Mouse (Mus musculus): Measurements from ENCODE around the gene Hist2h2ab. TPM values are rescaled to one million over a fixed set of nuclear protein-coding genes. Genes with fewer than 3 reads are reported as not detected.
A peak's percentile ranks its signal among the peaks of the same experiment; 100 is the strongest.

The Hist2h2ab gene
- total RNA-seq, 2 experiments from 2014 or later: 8.4 to 256 TPM

- ATAC-seq (replicated peaks; ENCODE audit: low FRiP score, poor library complexity, severe bottlenecking): no peak
These were observed 15.2 kb downstream of the Hist2h2ab start for GRCm38 (mm10) chr3:96234914-96235313.

GRCm38 (mm10) chr3:96235836-96236235 is 16.2 kb downstream of the Hist2h2ab start:
- no peak for ATAC-seq (replicated peaks; ENCODE audit: low FRiP score, poor library complexity, severe bottlenecking)

- no peak for ATAC-seq (replicated peaks; ENCODE audit: low FRiP score, poor library complexity, severe bottlenecking)
These were observed 17.2 kb downstream of the Hist2h2ab start for GRCm38 (mm10) chr3:96236834-96237334.

GRCm38 (mm10) chr3:96237335-96237903 is 17.8 kb downstream of the Hist2h2ab start:
- ATAC-seq (replicated peaks; ENCODE audit: low FRiP score, poor library complexity, severe bottlenecking): no peak

- ATAC-seq (replicated peaks; ENCODE audit: low FRiP score, poor library complexity, severe bottlenecking): peak; percentile 8
These were observed 18.3 kb downstream of the Hist2h2ab start for GRCm38 (mm10) chr3:96237904-96238511.

- ATAC-seq (replicated peaks; ENCODE audit: low FRiP score, poor library complexity, severe bottlenecking): peak; percentile 68
These were observed 19.5 kb downstream of the Hist2h2ab start, which contains the start of gene Hist2h3c2 for GRCm38 (mm10) chr3:96238954-96239793. Gene Hist2h3c2, minus strand, starts transcription at chr3:96239127.

GRCm38 (mm10) chr3:96239949-96240798 is 20.5 kb downstream of the Hist2h2ab start, which contains the start of gene Hist2h2aa2:
Gene Hist2h2aa2, minus strand, starts transcription at chr3:96240276.
- ATAC-seq (replicated peaks; ENCODE audit: low FRiP score, poor library complexity, severe bottlenecking): peak; percentile 53

GRCm38 (mm10) chr3:96240799-96241197 is 21.1 kb downstream of the Hist2h2ab start:
- no peak for ATAC-seq (replicated peaks; ENCODE audit: low FRiP score, poor library complexity, severe bottlenecking)

GRCm38 (mm10) chr3:96243921-96244572 is 24.4 kb downstream of the Hist2h2ab start:
- no peak for ATAC-seq (replicated peaks; ENCODE audit: low FRiP score, poor library complexity, severe bottlenecking)

- ATAC-seq (replicated peaks; ENCODE audit: low FRiP score, poor library complexity, severe bottlenecking): peak; percentile 55
These were observed 25.6 kb downstream of the Hist2h2ab start, which contains the start of gene Hist2h2aa1 for GRCm38 (mm10) chr3:96245003-96245886. Gene Hist2h2aa1, plus strand, starts transcription at chr3:96245497.

GRCm38 (mm10) chr3:96246018-96246417 is 26.4 kb downstream of the Hist2h2ab start:
- peak; percentile 58 for ATAC-seq (replicated peaks; ENCODE audit: low FRiP score, poor library complexity, severe bottlenecking)

- peak; percentile 67 for ATAC-seq (replicated peaks; ENCODE audit: low FRiP score, poor library complexity, severe bottlenecking)
These were observed 26.8 kb downstream of the Hist2h2ab start, which contains the start of gene Hist2h3c1 for GRCm38 (mm10) chr3:96246427-96246856. Gene Hist2h3c1, plus strand, starts transcription at chr3:96246685.

GRCm38 (mm10) chr3:96247356-96248140 is 27.9 kb downstream of the Hist2h2ab start:
- no peak for ATAC-seq (replicated peaks; ENCODE audit: low FRiP score, poor library complexity, severe bottlenecking)

- no peak for ATAC-seq (replicated peaks; ENCODE audit: low FRiP score, poor library complexity, severe bottlenecking)
These were observed 28.7 kb downstream of the Hist2h2ab start for GRCm38 (mm10) chr3:96248141-96249033.

GRCm38 (mm10) chr3:96249034-96249345 is 29.3 kb downstream of the Hist2h2ab start:
- no peak for ATAC-seq (replicated peaks; ENCODE audit: low FRiP score, poor library complexity, severe bottlenecking)

- no peak for ATAC-seq (replicated peaks; ENCODE audit: low FRiP score, poor library complexity, severe bottlenecking)
These were observed 31.2 kb downstream of the Hist2h2ab start for GRCm38 (mm10) chr3:96250890-96251289.
